Mouse (Mus musculus) E14TG2a.4 (cell line): ENCODE results near the gene Mki67.

Source experiments
- H3K27me3 ChIP-seq: 2 replicates; pipeline ENCODE4 v1.6.1; 2014; ENCODE audit warnings: low read length, control low read depth; ENCODE audit not compliant: insufficient read depth
- H3K36me3 ChIP-seq: 2 replicates; pipeline ENCODE4 v1.6.1; 2014; ENCODE audit warnings: low read length, control low read depth; ENCODE audit not compliant: insufficient read depth
- H3K4me1 ChIP-seq: replicated peaks from 2 replicates; pipeline ENCODE4 v1.6.1; 2014; ENCODE audit warnings: low read depth, low read length, control low read depth
- H3K4me3 ChIP-seq: replicated peaks from 2 replicates; pipeline ENCODE4 v1.5.1; 2014; ENCODE audit warnings: mild to moderate bottlenecking, low read length
- H3K9me3 ChIP-seq: 2 replicates; pipeline ENCODE4 v1.6.1; 2014; ENCODE audit warnings: low read length, control low read depth
- CTCF ChIP-seq: conservative IDR thresholded peaks from 2 replicates; pipeline ENCODE4 v1.5.1; 2014; ENCODE audit warnings: low read length
- NANOG ChIP-seq: IDR thresholded peaks from 2 replicates; pipeline ENCODE4 v1.6.1; 2014; ENCODE audit warnings: borderline replicate concordance, low read length, mixed read lengths
- POU5F1 ChIP-seq: IDR thresholded peaks from 2 replicates; pipeline ENCODE4 v1.6.1; 2014; ENCODE audit warnings: low read length, borderline replicate concordance

Gene Mki67

DNA sequence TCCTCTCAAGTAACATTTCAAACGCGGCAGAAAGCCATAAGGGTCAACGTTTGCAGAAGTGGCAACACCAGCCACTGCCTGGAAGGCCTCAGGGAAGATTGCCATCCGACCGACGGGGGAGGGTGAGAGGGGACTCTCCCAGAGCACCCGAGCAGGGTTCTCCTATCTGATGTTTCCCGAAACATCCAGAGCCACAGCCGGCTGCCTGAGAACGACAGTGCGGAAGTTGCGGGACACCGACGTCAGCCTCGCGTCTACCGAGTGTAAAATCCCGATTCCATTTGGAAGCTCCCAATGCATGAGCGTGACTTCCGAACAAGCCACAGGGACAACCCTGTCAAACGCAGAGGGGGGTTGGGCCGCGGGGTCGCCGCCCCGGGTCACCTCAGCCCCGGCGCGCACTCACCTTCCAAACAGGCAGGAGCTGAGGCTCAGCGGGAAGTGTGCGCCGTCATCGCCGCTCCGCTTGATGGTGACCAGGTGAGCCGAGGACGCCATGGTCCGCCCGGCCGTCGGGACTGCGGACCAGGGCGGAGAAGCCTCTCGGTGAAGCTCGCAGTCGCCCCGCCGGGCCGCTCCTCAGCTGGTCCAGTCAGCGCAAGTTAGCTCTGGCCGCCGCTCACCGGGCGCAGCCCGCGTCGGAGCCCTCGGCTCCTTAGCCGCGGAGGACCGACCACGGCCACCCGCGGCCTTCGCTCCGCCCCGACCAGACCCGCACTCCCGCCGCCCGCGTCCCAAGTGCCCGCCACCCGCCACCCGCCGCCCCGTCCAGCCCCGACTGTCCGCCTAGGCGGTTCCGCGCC lies at the start of gene Mki67:
Gene Mki67, minus strand, starts transcription at position 720 of the 803 bp plus-strand sequence.
- Histone ChIP-seq H3K36me3 (peaks cover 17% of the 10 kb centered on the region), H3K4me1 (peaks cover 46% of the 10 kb centered on the region), H3K9me3 (no peaks in the 10 kb centered on the region), H3K27me3 (no peaks in the 10 kb centered on the region), H3K4me3 (peak within 1 kb of the TSS; percentile 94)
- no peak for TF ChIP-seq POU5F1

DNA sequence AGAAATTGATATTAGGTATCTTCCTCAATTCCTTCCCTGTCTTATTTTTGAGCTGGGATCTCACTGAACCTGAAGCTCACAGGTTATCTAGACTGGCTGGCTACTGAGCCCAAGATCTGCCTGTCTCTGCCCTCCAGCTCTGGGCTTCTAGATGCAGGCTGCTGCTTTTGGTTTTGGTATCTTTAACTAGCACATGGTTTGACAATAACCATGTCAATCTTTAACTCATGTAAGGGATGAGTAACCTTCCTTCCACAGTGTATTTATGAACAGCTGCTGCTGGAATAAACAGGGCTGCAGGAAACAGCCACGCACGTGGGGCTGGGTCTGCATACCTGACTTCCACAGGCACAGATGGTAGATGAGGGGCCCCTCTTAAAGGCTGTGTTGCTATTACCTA lies 47.1 kb upstream of the Mki67 start:
- Histone ChIP-seq H3K4me3 (no peak overlapping the region), H3K4me1 (no peaks in the 10 kb centered on the region), H3K9me3 (no peaks in the 10 kb centered on the region), H3K36me3 (no peaks in the 10 kb centered on the region), H3K27me3 (peaks cover 9% of the 10 kb centered on the region; the same call in 1 of the 2 replicates)
- no peak for TF ChIP-seq NANOG
- no peak for TF ChIP-seq CTCF
- no peak for TF ChIP-seq POU5F1

DNA sequence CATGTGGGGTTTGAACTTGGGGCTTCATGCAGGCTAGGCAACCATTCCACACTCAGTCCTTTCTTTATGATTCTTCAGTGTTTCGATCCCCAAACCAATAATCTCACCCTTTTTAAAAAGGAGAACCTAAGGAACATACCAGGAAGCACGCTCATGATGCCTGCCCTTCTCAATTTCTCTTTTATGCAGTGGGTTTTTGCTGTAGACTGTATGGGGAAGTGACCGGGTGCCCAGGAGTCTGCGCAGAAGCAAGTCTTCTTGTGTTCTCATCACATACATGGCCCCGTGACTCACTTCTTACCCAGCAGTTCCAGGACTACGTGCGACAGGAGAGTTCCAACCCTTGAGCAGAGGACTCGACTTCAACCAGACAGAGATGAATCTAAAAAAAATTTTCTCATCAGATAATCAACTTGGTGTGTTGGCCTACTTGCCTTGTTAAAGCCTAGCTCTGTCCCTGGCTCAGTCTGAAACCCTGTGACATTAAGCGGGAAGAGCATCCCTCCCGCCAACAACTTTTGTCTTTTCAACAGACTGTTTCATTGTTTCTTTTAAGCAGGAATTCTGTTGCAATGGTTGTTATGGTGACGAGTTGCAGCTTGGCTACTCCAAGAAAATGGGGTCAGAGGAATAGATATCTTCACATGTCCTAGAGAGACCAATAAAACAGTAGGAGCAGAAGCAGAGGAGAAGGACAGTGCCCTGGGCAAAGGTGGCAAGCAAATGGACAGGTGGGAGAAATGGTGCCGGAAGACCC lies 42.8 kb upstream of the Mki67 start:
- H3K36me3 ChIP-seq = no peaks in the 10 kb centered on the region
- H3K4me3 ChIP-seq = no peak overlapping the region
- no peak for TF ChIP-seq CTCF
- no peak for TF ChIP-seq NANOG
- no peak for TF ChIP-seq POU5F1
- no peaks in the 10 kb centered on the region for H3K4me1 ChIP-seq
- peaks cover 9% of the 10 kb centered on the region; the same call in 1 of the 2 replicates for H3K27me3 ChIP-seq
- 0 out of 2 replicates have a peak, but pooled peaks cover 4% of the 10 kb centered on the region for H3K9me3 ChIP-seq

DNA sequence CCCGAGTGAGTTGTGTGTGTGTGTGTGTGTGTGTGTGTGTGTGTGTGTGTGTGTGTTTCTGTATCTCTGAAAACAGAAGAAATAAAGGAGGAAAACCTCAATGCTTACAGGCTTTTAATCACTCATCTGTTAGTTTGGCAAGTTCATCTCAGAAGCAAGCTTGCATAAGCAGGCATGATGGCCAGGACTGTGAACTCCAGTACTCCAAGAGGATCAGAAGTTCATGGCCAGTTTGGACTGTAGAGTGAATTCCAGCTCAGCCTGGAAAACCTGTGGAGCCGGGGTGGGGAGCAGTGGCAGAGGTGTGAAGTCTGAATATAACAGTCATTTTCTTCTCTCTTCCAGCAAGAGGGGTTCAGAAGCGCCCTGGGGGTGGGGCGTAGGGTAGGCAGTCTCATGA lies 42.0 kb upstream of the Mki67 start:
- TF ChIP-seq NANOG = no peak
- no peak for TF ChIP-seq POU5F1
- no peak for TF ChIP-seq CTCF
- Histone ChIP-seq H3K9me3 (0 out of 2 replicates have a peak, but pooled peaks cover 4% of the 10 kb centered on the region), H3K4me3 (no peak overlapping the region), H3K36me3 (no peaks in the 10 kb centered on the region), H3K27me3 (peaks cover 9% of the 10 kb centered on the region; the same call in 1 of the 2 replicates), H3K4me1 (no peaks in the 10 kb centered on the region)

DNA sequence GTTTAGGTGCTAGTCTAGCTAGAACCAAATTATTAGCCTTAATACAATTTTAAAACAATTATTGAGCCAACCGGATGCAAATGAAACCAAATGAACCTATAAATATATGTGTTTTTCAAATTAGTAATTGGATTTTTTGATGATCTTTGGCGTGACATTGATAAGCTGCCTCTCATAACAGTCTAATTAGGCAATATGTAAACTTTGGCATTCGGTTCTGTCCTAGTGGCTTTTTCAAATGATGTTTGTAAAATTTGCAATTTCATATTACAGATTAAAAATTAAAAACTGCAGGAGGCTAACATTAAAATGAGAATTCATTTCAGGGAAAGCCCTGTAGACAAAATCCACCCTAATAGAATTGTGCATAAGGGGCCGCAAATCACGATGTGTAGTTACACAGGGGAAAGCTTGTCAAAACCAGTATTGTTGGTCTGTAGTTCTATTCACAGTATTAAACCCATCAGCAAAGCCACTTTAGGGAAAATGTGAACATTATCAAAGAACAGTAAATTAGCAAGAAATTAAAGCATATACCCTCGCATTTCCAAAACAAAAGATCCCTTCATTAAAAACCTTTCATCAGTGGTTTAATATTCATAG lies 40.9 kb upstream of the Mki67 start:
- H3K4me3 ChIP-seq = no peak overlapping the region
- TF ChIP-seq POU5F1 (no peak), CTCF (no peak), NANOG (no peak)
- peaks cover 9% of the 10 kb centered on the region; the same call in 1 of the 2 replicates for H3K27me3 ChIP-seq
- 0 out of 2 replicates have a peak, but pooled peaks cover 4% of the 10 kb centered on the region for H3K9me3 ChIP-seq
- no peaks in the 10 kb centered on the region for H3K4me1 ChIP-seq
- H3K36me3 ChIP-seq = no peaks in the 10 kb centered on the region

DNA sequence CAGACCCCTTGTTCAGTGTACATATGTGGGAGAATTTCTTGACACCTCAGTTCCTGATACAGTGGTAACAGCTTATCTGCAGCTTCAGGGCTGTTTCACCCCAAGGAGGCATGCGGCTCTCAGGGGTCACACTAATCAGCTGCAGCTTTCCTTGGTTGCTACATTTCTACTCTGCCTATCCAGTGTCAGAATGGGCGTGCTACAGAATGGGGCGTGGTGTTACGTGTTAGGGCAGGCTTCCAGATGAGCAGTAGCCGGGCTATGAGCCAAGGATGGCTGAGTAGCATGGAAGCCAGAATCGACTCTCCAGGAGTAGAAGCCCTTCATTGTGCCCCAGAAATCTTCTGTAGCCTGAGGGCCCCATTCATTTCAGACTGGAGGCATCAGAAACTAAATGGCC lies 32.8 kb upstream of the Mki67 start:
- peaks cover 3% of the 10 kb centered on the region; the same call in 1 of the 2 replicates for H3K27me3 ChIP-seq
- H3K4me1 ChIP-seq = no peaks in the 10 kb centered on the region
- TF ChIP-seq POU5F1 (no peak), CTCF (no peak), NANOG (no peak)
- H3K4me3 ChIP-seq = no peak overlapping the region
- H3K9me3 ChIP-seq = peaks cover 4% of the 10 kb centered on the region; the same call in 1 of the 2 replicates
- no peaks in the 10 kb centered on the region for H3K36me3 ChIP-seq

DNA sequence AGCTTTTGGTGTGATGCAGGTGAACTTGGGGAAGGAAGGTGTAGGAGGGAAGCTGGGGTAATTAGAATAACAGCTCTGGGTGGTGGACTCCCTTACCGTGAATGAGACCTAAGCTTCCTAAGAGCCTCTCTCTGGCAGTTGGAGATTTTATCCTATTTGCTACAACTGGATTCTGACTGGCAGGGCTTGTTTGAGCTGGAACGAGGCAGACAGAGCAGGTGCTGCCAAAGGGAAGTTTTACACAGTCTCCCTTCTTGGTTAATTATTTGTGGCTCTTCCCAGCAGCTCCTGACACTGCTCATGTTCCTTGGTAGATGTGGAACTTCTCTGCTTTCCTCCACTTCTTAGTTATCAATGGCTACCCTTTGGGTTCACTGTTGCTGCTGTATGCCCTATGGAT lies 30.9 kb upstream of the Mki67 start:
- no peaks in the 10 kb centered on the region for H3K4me1 ChIP-seq
- H3K9me3 ChIP-seq = peaks cover 19% of the 10 kb centered on the region
- H3K27me3 ChIP-seq = peaks cover 3% of the 10 kb centered on the region; the same call in 1 of the 2 replicates
- no peak overlapping the region for H3K4me3 ChIP-seq
- no peak for TF ChIP-seq CTCF
- TF ChIP-seq NANOG = no peak
- no peak for TF ChIP-seq POU5F1
- no peaks in the 10 kb centered on the region for H3K36me3 ChIP-seq

DNA sequence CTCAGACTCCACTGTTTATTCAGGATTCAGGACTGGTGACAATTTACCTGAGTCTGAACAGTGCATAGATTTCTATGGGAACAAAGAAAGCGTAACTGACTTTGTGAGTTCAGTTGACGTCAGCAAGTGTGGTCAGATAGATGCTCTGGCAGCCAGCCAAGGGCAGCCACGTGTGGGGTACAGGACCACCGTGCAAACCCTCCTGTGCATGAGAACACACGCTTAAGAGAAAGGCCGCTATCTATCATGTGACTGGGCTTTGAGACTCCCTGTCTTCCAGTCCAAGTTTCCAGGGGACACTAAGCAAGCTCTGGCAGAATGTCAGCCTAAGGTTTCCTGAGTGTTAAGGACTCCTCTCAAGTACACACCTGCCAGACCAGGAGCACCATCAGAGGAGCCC lies 30.4 kb upstream of the Mki67 start:
- Histone ChIP-seq H3K9me3 (peaks cover 25% of the 10 kb centered on the region), H3K27me3 (peaks cover 3% of the 10 kb centered on the region; the same call in 1 of the 2 replicates), H3K4me1 (no peaks in the 10 kb centered on the region), H3K4me3 (no peak overlapping the region), H3K36me3 (no peaks in the 10 kb centered on the region)
- TF ChIP-seq NANOG (no peak), CTCF (no peak), POU5F1 (no peak)

DNA sequence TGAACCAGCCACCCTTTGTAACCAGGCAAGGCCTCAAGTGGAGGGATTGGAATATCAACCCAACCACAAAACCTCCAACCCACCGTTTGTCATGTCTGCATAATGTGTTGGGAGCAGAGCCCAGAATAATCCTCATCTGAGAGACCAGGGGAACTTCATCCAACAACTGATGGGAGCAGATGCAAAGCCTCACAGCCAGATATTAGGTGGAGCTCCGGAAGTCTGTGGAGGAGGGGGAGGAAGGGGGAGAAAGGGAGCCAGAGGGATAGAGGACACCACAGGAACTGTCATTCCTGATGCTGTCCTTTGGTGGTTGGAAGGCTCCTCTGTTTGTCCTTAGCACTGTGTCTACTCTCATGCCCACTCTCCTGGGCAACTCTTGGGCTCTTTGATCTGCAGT lies 28.9 kb upstream of the Mki67 start:
- Histone ChIP-seq H3K9me3 (peaks cover 39% of the 10 kb centered on the region), H3K4me3 (no peak overlapping the region), H3K27me3 (no peaks in the 10 kb centered on the region), H3K4me1 (no peaks in the 10 kb centered on the region), H3K36me3 (no peaks in the 10 kb centered on the region)
- TF ChIP-seq CTCF = no peak
